Mouse (Mus musculus) urinary bladder, postnatal 0 days (tissue): ENCODE data around the gene Odf2. TPM values are rescaled to one million over a fixed set of nuclear protein-coding genes. Genes with fewer than 3 reads are reported as not detected.

Experiments
- microRNA-seq: library from miRNA; unstranded; fragments of <30 nt; microRNA quantifications from one replicate; pipeline ENCODE4, GENCODE M21; 2016
- polyA plus RNA-seq: library from polyadenylated mRNA; unstranded; fragments of >200 nt; fragmentation: Nextera tagmentation; extraction: Ambion mirVana; gene quantifications from 2 replicates; pipeline ENCODE4 v1.2.1, GENCODE M21; 2015

The Odf2 gene
- 24.4 and 29.1 TPM in 2 replicates for polyA plus RNA-seq

DNA sequence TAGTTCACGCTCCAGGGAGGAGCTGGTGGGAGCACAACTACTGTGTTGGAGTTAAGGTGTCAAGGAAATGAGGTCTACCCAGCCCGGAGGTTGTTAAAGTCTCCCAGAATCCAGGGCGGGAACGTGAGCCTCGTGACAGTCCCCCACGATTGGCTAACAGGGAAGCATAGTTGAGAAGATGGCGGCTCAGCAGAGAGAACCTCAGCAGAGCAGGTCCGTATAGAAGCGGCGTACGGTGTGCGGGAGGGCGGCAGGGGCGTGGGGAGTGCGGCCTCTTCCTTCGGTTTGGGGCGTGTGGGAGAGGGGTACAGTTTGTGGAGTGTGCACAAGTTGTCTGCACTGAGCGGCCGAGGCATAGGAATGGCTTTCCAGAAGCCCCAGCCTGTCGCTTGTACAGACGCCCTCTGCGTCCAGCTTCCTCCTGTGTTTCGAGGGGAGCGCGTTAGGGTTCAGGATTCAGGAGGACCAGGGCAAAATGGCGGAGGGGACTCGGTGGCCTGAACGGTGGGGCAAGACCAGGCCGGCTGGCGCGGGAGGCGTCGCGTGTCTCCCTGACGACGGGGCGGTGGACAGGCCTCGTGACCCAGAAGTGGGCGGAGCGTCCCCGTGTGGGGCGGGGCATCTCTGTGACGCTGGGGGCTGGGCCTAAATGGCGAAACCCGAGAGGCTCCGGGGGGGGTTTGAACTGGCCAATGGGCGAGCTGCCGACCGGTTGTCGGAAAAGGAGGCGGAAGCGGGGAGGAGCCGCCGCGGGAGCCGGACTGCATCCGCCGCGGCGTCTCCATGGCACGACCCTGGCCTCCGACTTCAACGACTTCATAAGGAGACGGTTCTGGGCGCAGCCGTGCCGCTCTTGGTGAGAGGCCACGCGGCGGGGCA lies at the start of gene Odf2:
Odf2 (plus strand) TSS at position 156 of the 879 bp plus-strand sequence.

DNA sequence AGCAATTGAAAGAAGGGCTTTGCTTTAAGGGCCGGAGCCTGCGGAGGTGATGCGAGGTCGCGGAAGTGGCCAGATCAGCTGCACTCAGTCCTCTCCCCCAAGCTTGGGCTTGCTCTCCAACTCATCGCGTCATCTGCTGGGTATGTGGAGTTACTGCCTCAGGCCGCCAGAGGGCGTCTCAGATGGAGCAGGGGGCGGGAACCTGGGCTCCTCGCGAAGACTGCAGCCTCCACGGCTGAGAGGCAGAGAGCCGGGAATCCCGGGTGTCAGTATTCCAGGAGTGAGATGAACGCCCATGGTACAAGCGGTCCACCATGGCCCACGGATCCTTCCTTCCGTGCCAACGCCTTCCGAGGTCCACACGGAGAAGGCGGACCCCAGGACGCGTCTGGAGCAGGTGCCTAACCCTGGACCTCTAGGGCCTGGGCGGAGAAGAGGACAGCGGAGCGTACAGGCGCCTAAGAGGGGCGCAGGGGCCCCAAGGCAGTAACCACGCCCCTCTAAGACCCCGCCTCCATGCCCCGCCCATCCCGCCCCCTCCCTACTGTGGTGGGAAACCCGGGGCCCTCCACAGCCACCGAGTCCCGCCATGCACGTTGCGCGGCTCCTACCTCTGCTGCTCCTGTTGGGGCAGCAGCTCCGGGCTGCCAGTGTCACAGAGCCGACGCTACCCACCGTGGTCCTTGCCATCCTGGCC lies 19.9 kb upstream of the Odf2 start, which contains the start of gene Cercam:
Cercam (plus strand) TSS at position 216 of the 697 bp plus-strand sequence.

DNA sequence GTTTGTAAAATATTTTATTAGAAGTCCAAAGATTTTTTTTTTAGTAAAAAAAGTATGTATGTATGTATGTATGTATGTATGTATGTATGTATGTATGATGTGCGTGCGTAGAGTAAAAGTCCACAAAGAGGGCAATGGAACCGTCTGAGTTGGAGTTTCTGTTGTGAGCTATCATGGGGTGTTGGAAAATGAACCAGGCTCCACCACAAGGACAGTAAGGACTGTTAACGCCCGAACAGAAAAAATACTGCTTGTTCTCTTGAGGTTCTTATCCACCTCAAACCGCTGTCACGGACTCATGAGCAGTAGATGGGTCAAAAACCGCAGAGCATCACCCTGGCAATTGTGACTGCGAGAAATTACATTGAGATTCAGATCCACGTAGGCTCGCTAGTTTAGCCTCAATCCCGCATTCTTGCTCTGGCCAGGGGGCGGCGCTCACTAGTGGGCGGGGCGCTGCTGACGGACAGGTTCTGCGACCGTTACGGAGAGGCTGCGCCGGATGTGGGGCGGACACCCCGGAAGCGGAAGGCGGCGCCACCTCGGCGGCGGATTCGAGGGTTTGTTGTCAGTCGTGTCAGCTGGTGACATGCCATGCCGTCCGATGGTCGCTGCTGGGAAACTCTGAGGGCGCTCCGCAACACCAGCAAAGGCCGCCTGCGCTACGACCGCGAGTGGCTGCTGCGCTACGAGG lies 46.0 kb downstream of the Odf2 start, which contains the start of gene Gle1:
Gle1 (plus strand) TSS at position 521 of the 694 bp plus-strand sequence.

DNA sequence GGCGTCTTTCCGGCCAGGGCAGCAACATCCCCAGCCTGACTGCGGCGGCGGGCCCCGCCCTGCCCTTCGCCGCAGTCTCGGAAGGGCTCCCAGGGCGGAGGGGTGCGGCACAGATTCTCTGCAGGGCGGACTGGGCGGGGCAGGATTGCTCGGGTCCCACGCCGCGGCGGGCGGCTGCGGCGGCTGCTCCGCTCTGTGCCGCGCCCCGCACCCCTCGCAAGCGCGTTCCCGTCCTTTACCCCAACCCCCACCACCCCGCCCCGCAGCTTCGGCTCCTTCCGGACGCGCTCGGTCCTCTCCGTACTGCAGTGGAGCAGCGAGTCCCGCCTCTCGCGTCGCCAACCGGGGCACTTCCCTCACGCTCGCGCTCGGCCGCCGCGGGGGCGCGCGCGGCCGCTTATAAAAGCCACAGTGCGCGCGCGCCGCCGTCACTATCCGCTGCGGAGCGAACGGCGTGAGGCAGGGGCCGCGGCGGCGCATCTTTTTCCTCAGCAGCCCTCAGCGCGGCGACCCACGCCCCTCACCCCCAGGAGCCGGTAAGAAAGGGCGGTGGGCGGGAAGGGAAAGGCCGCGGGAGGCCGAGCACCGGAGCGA lies 76.3 kb downstream of the Odf2 start, which contains the start of gene Sptan1:
Sptan1 (plus strand) TSS at position 311 of the 594 bp plus-strand sequence.

Small RNAs within 50 kb of the gene (microRNA-seq; reads per million reads assigned to microRNA genes)
- not detected for gene Mir219a-2
- not detected for gene Mir219b

Other genes starting within 250 kb of the Odf2 start
- gene Gm13420, start 137.5 kb upstream of the Odf2 start, polyA plus RNA-seq = not detected in 2 replicates
- not detected in 2 replicates for gene Gm13547, start 129.9 kb upstream of the Odf2 start, polyA plus RNA-seq
- gene Coq4, start 101.7 kb upstream of the Odf2 start, polyA plus RNA-seq = 16.8 TPM in 2 replicates
- 18.2 and 18.9 TPM in 2 replicates for gene Trub2, start 100.7 kb upstream of the Odf2 start, polyA plus RNA-seq
- 19.6 and 20.0 TPM in 2 replicates for gene Slc27a4, start 86.6 kb upstream of the Odf2 start, polyA plus RNA-seq
- 16.7 and 17.5 TPM in 2 replicates for gene Urm1, start 69.1 kb upstream of the Odf2 start, polyA plus RNA-seq
- gene Cercam, start 20.1 kb upstream of the Odf2 start, polyA plus RNA-seq = 55.6 and 68.8 TPM in 2 replicates
- gene Gle1, start 46.2 kb downstream of the Odf2 start, polyA plus RNA-seq = 25.6 and 26.7 TPM in 2 replicates
- 71.0 and 86.1 TPM in 2 replicates for gene Sptan1, start 76.3 kb downstream of the Odf2 start, polyA plus RNA-seq
- gene Wdr34, start 159.7 kb downstream of the Odf2 start, polyA plus RNA-seq = 13.7 and 13.8 TPM in 2 replicates
- gene Set, start 168.2 kb downstream of the Odf2 start, polyA plus RNA-seq = 179 and 195 TPM in 2 replicates
- 3.1 TPM in 2 replicates for gene Pkn3, start 188.5 kb downstream of the Odf2 start, polyA plus RNA-seq
- 24.9 and 27.9 TPM in 2 replicates for gene Zdhhc12, start 204.4 kb downstream of the Odf2 start, polyA plus RNA-seq
- gene Zer1, start 235.4 kb downstream of the Odf2 start, polyA plus RNA-seq = 3.5 and 4.2 TPM in 2 replicates
- gene Tbc1d13, start 244.5 kb downstream of the Odf2 start, polyA plus RNA-seq = 2.2 and 4.1 TPM in 2 replicates